In genomic region chr15:102051920-102052683, GRCm38 (mm10) we compare ENCODE assay signal across 8 mouse cellular contexts. TPM values are rescaled to one million over a fixed set of nuclear protein-coding genes. Genes with fewer than 3 reads are reported as not detected.
DNase-seq lines count a peak whose midpoint lies in the region; ATAC-seq lines count a peak whose summit lies in the region.

No protein-coding gene starts in this region.

- H3K4me2 ChIP-seq in forebrain, embryonic 14.5 days (ENCODE audit: low read length): peak overlapping the region; percentile 67
- H3K4me2 ChIP-seq in hindbrain, embryonic 12.5 days (replicated peaks): peak overlapping the region; percentile 73

- WGBS in forebrain, embryonic 14.5 days: 0% methylated on average over 27 of the region's 33 CpGs
- under 1% methylated on average over 23 of the region's 33 CpGs for WGBS in hindbrain, embryonic 12.5 days

- H3K36me3 ChIP-seq in forebrain, embryonic 14.5 days (ENCODE audit: control insufficient read depth, insufficient read depth, low read length): no peaks in the 10 kb centered on the region
- no peaks in the 10 kb centered on the region for H3K36me3 ChIP-seq in hindbrain, embryonic 12.5 days

- peak; percentile 44 for DNase-seq in urinary bladder, postnatal 25 days (ENCODE audit: low spot score)
- DNase-seq in urinary bladder, adult 2 months (ENCODE audit: low spot score): no peak
- peak; percentile 82 for DNase-seq in forebrain, embryonic 14.5 days (ENCODE audit: low spot score)
- DNase-seq in layer of hippocampus, postnatal 36 days: peak; percentile 46 to 63
- DNase-seq in lung, postnatal 14 days: peak; percentile 31
- peak; percentile 70 for DNase-seq in retina, embryonic 14.5 days (ENCODE audit: low spot score)
- no peak for DNase-seq in spleen, postnatal 36 days (ENCODE audit: low spot score in 2 of 2)

- peak overlapping the region; percentile 62 for H3K9ac ChIP-seq in forebrain, embryonic 14.5 days (ENCODE audit: low read length)
- peak overlapping the region; percentile 70 for H3K9ac ChIP-seq in hindbrain, embryonic 12.5 days

- no peaks in the 10 kb centered on the region for H3K4me1 ChIP-seq in forebrain, embryonic 14.5 days (ENCODE audit: control insufficient read depth, insufficient read depth, low read length)
- 0 out of 2 replicates have a peak, but pooled peaks cover 2% of the 10 kb centered on the region for H3K4me1 ChIP-seq in hindbrain, embryonic 12.5 days

- peak; percentile 91 for ATAC-seq in forebrain, embryonic 14.5 days
- ATAC-seq in hindbrain, embryonic 12.5 days (ENCODE audit: low FRiP score): peak; percentile 80

- H3K27ac ChIP-seq in forebrain, embryonic 14.5 days (ENCODE audit: low read depth, low read length): peak overlapping the region; percentile 55; the same call in 1 of the 2 replicates
- H3K27ac ChIP-seq in hindbrain, embryonic 12.5 days: peak overlapping the region; percentile 78

- peak overlapping the region; percentile 43 for H3K4me3 ChIP-seq in forebrain, embryonic 14.5 days (ENCODE audit: low read depth, low read length)
- peak overlapping the region; percentile 49 for H3K4me3 ChIP-seq in hindbrain, embryonic 12.5 days

- H3K9me3 ChIP-seq in forebrain, embryonic 14.5 days (replicated peaks; ENCODE audit: control insufficient read depth, low read length): no peaks in the 10 kb centered on the region
- no peaks in the 10 kb centered on the region for H3K9me3 ChIP-seq in hindbrain, embryonic 12.5 days (replicated peaks)

- H3K27me3 ChIP-seq in forebrain, embryonic 14.5 days (replicated peaks; ENCODE audit: control insufficient read depth, insufficient read depth, low read length): no peaks in the 10 kb centered on the region
- H3K27me3 ChIP-seq in hindbrain, embryonic 12.5 days: no peaks in the 10 kb centered on the region

RNA-seq across cellular contexts. Expression of gene Eif4b, which starts 21.5 kb away (rescaled TPM):
- polyA plus RNA-seq in urinary bladder, adult 2 months (2012; rRNA removed): 121 and 170 TPM in 2 replicates
- polyA plus RNA-seq in forebrain, embryonic 14.5 days (2014; fragmentation: Nextera tagmentation; extraction: Ambion mirVana): 99.3 and 100 TPM in 2 replicates
- polyA plus RNA-seq in hindbrain, embryonic 12.5 days (2016; fragmentation: Nextera tagmentation; extraction: Ambion mirVana): 94.0 and 97.1 TPM in 2 replicates
- total RNA-seq in layer of hippocampus, postnatal 36 days (2021): 100 to 1,000 TPM; 179 to 182 TPM

RNA-seq across cellular contexts. Expression of gene Krt18, which starts 24.1 kb away (rescaled TPM):
- polyA plus RNA-seq in urinary bladder, adult 2 months (2012; rRNA removed): 642 and 655 TPM in 2 replicates
- polyA plus RNA-seq in forebrain, embryonic 14.5 days (2014; fragmentation: Nextera tagmentation; extraction: Ambion mirVana): 5.6 and 7.1 TPM in 2 replicates
- polyA plus RNA-seq in hindbrain, embryonic 12.5 days (2016; fragmentation: Nextera tagmentation; extraction: Ambion mirVana): 19.8 and 30.0 TPM in 2 replicates
- under 1 TPM in 1 of 2 experiments, not detected in 1; 0.71 TPM for total RNA-seq in layer of hippocampus, postnatal 36 days (2021)

RNA-seq across cellular contexts. Expression of gene Krt8, which starts 47.8 kb away (rescaled TPM):
- polyA plus RNA-seq in urinary bladder, adult 2 months (2012; rRNA removed): 382 and 417 TPM in 2 replicates
- polyA plus RNA-seq in forebrain, embryonic 14.5 days (2014; fragmentation: Nextera tagmentation; extraction: Ambion mirVana): 2.7 and 3.7 TPM in 2 replicates
- polyA plus RNA-seq in hindbrain, embryonic 12.5 days (2016; fragmentation: Nextera tagmentation; extraction: Ambion mirVana): 18.2 and 28.2 TPM in 2 replicates
- total RNA-seq in layer of hippocampus, postnatal 36 days (2021): under 1 TPM in 1 of 2 experiments, not detected in 1; 0.18 TPM

RNA-seq across cellular contexts. Expression of gene Tns2, which starts 48.1 kb away (rescaled TPM):
- 69.2 and 107 TPM in 2 replicates for polyA plus RNA-seq in urinary bladder, adult 2 months (2012; rRNA removed)
- polyA plus RNA-seq in forebrain, embryonic 14.5 days (2014; fragmentation: Nextera tagmentation; extraction: Ambion mirVana): 5.5 and 8.2 TPM in 2 replicates
- 21.8 and 22.7 TPM in 2 replicates for polyA plus RNA-seq in hindbrain, embryonic 12.5 days (2016; fragmentation: Nextera tagmentation; extraction: Ambion mirVana)
- total RNA-seq in layer of hippocampus, postnatal 36 days (2021): 10 to 100 TPM; 10.7 to 22.0 TPM

Comparison
In these comparisons a context has a peak if more than half of its experiments do, and no peak if none do; other contexts are left out.
1. DNase-seq: peak in urinary bladder, postnatal 25 days (single experiment), forebrain, embryonic 14.5 days (single experiment), layer of hippocampus, postnatal 36 days (2 of 2), lung, postnatal 14 days (single experiment) and retina, embryonic 14.5 days (single experiment); none in urinary bladder, adult 2 months (single experiment) and spleen, postnatal 36 days (0 of 2).
2. RNA of gene Krt18, which starts 24.1 kb away (polyA plus RNA-seq): 642 to 655 TPM in urinary bladder, adult 2 months; 19.8 to 30.0 TPM in hindbrain, embryonic 12.5 days and 5.6 to 7.1 TPM in forebrain, embryonic 14.5 days; every median in the first group is over 10 times any median in the second.
3. RNA of gene Krt8, which starts 47.8 kb away (polyA plus RNA-seq): 382 to 417 TPM in urinary bladder, adult 2 months; 18.2 to 28.2 TPM in hindbrain, embryonic 12.5 days and 2.7 to 3.7 TPM in forebrain, embryonic 14.5 days; every median in the first group is over 10 times any median in the second.